Mouse (Mus musculus) cerebellum, adult 11-12 months (tissue): ENCODE measurements around the gene Stx3.

Source experiments
- DNase-seq: peaks from one replicate; pipeline ENCODE4 v3.0.0; 2022

Stx3 gene

DNA sequence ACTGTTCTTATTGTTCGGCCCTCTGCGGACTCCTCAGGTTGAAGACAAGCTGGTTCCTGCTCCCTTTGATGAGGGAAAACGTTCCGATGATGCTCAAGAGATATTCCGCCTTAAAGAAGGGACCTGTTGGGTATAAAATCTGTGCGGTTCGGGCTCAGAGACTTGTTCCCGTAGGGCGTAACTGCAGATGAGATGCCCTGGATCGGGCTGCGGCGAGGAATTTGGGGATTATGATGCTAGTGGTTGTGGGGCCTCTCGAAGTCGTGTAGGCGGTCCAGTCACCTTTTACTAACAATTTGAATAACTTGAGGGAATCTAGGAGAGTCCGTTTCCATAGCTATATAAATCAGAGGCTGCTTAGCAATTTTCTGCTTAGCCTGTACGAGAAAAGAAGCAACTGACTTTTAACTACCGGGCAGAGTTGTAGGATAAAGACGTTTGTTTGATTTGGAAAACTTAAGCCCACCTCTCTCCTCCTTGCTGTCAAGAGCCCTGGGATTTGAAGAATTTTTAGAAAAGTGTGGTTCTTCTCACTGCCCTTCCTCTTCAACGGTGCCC is at the start of gene Stx3:
Gene Stx3, minus strand, starts transcription at position 261 of the 558 bp plus-strand sequence.
- DNase-seq, result no peak

DNA sequence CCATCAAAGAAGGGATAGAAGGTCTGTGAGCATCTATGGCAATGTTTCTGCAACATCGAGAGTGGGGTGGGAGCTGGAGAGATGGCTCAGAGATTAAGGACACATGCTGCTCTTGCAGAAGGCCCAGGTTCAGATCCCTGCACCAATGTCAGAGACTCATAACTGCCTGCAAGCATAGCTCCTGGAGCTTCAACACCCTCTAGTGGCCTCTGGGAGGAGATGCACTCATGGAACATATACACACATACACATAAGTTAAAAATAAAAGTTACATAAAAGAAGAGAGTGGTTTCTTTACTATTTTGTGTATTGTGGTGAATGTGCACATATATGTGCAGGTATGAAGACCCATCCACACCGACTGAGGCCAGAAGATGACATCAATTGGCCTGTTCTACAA is 48.6 kb upstream of the Stx3 start:
- no peak for DNase-seq

DNA sequence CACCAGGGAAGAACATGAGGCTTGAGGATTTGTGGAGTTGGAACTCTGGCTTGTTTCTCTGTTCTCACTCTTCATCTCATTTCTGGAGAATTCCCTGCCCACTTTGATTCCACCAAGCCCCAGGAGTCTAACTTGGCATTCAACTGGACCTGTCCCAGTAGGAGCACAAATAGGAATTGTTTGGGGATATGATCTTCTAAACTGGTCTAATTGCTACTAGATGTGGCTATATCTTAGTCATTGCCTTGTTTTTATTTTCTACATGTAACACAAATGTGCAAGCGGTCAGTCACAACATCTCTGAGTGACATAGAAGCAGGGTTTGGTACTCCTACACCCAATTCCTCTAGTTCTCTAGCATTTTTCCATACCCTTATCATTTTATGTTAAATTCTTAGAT is 41.8 kb upstream of the Stx3 start, which contains the start of gene Olfr1418:
Gene Olfr1418, minus strand, starts transcription at position 101 of the 400 bp plus-strand sequence.
- no peak for DNase-seq

DNA sequence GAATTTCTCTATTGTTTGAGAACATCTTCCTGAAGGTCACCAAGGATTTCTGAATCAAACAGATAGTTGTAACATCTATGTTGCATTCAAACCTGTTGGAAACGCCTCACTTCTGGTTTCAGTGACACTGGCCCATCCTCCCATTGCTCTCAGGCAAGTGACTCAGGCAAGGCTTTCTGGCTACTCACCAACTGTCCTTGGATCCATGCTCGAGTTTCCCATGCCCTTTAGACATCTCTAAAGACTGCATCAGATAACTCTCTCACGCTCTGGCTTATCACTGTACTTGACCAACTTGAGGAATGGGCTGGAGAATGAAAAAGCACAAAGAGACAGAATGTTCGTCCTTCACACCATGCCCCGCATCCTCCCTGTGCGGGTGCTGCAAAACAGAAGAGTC is 37.3 kb upstream of the Stx3 start:
- no peak for DNase-seq

DNA sequence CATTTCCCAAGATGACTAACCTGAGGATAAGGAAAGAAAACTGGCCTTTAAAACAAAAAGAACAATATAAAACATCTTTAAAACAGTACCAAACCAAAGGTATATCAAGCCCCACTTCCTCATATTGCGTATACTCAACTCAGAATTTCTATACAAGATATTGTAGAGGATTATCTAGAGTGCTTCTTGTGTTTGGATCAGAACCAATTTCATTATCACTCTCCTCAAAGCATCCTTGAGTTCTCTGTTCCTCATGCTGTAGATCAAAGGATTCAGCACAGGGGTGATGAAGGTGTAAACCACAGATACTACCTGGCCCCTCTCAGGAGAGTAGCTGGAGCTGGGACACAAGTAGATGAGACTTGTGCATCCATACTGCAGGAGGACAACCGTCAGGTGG is 35.6 kb upstream of the Stx3 start:
- DNase-seq, result no peak

DNA sequence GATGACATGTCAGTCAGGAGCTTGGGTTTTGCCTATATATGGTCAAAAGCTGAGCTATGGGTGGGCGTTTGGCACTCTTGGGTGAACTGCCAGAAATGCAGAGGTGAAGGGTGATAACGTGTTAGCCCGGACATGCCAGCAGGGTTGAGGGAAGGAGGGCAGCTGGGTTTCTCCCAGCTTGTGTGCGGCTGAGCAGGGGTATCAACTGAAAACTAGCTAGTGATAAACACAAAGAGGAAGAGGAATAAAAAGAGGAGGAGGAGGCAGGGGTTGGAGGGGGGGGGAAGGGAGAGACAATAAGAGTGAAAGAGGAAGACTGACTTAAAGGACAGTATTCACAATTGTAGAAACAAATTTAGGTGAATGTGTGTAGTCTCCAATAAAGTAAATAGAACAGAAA is 33.4 kb upstream of the Stx3 start:
- DNase-seq, result no peak

DNA sequence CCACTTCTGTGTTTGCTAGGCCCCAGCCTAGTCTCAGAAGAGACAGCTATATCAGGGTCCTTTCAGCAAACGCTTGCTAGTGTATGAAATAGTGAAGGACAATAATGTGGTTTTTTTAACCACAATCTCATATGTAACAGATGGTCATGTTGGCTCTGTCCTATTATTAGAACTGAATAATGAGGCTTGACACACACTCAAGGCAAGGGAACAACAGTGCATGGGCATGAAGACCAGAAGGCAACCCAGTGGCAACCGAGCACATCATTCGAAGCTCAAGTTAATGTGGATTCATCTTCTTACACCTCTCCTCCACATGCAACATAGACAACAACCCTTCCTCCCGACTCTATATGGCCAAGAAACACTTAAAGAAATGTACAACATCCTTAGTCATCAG is 27.1 kb upstream of the Stx3 start:
- DNase-seq, result no peak

DNA sequence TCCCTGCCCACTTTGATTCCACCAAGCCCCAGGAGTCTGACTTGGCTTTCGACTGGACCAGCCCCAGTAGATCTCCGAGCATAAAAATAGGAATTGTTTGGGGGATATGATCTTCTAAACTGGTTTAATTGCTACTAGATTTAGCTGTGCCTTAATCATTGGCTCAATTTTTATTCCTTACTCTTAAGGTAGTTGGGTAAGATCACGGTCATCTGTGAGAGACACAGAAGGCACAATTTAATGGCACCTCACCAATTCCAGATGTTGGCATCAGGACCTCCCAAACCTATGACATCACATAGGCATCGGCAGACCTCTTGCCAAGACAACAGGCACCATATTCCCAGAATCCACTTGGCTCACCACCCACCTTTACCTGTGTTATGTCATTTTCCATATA is 19.9 kb upstream of the Stx3 start, which contains the start of gene Olfr1417:
Gene Olfr1417, minus strand, starts transcription at position 101 of the 400 bp plus-strand sequence.
- no peak for DNase-seq

DNA sequence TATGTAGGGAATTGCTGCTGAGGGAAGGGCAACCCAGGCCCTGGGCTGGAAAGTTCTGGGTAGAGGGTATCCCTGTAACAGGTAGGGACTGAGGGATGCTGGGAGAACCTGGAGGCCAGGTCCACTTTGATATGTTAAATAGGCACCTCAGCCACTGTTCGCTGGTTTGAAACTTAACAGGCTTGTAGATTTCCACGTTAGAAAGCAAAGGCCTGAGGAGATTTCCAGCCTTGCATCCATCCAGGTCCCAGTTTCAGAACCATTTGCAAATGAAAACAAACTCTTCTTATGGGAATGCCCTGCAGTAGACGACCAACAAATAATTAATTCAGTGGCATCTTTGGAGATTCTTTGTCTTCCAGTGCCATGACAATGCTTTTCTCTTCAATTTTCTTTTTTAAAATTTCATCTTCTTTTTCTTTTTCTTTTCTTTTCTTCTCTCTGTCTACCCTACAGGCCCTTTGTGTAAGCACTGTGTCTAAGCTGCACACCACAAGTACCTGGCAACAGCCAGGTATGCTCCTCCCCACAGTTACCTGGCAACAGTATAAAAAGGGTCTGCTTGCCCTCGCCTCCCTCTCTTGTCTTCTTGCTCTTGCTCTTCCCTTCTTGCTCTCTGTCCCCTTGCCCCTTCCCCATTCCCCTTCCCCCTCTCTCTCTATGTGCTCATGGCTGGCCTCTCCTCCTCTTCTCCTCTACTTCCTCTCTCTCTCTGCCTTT is 4.3 kb upstream of the Stx3 start:
- DNase-seq, result no peak

DNA sequence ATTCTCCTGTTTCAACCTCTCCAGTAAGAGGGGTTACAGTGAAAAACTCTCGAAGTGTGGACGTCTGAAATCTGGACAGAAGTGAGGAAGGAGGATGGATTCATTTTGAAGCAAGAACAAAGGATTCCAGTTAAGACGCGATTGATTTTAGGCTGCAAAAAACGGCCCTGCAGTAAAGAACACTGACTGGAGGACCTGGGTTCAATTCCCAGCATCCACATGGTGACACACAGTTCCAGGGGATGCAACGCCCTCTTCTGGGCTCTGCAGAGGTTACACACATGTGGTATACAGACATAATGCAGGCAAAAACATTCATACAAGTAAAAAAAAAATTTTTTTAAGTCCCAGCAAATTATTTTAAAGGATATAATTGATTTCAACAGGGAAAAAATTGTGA is 1.0 kb upstream of the Stx3 start:
- peak; percentile 19 for DNase-seq

DNA sequence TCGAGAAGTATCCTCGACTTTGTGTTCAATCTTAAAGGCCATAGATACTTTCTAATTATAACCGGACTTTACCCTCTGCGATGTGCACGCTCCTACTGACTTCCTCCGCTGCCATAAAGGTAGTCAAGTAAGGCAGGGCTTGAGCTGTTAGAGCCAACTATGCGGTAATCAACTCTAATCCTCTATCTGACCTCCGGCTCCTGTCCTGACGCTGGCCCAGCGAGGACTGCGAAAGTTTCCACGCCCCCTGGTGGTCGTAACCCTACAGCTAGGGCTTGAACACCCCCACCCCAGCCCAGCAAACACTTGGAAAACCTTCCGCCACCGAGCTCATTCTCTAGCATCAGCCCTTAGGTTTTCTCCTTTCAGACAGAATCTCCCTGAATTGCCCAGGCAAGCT is 597 bp upstream of the Stx3 start:
- DNase-seq, result peak; percentile 64

DNA sequence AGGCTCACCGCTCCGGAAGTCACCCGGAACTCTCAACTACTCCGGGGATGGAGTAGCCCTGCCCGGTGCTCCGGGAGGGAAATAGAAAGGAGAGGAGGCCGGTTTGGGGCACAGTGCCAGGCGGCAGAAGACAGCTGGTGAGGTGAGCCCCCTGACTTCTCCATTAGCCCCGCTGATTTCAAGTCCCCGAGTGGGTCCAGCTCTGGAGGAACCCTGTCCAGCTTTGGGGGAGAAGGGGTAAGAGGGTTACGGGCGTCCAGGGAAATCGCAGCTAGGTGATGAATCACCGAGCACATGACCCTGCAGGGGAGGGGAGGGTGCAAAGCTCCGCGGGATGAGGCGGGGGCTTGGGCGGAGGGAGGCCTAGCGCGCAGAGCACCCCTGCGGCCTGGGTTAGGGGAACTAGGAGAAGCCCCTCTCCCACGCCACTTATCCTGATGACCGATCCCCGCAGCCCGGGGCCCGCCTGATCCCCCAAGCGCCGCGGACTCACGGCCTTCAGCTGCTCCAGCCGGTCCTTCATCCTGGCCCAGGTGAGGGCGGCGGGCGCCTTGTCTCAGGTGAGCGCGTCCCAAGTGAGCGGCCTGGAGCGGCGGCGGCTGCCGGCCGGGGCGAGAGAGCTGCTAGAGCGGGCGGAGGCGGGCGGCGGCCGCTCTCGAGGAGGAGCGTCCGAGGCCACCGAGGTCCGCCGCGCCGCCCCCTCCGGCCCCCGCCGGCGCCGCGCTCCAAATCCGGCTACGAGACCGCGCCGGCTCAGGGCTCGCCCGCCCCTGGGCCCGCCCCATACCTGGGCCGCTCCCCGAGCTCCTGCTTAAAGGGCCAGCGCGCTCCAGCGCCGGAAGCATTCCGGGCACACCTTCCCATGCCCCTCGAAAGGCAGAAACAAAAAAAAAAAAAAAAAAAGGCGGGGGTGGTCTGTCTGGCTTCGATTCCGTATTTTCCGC is 732 bp downstream of the Stx3 start:
- peak; percentile 80 for DNase-seq

DNA sequence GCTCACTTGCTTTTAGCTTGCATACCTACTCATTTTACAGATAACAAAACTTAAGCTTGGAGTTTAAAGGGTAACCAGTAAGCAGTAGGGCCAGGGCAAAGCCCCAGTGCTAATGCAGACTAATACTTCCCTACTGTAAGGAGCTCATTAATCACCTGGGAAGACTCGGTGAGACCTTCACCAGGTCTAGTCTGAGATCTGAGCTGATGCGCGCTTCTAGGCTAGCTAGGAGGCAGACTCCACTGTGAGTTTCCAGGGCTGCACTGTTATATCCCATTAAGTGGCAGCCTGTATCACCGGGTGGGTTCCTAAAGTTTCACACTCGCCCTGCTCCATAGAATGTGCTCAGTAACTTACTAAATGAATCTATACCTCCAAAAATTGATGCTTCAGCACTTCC is 1.6 kb downstream of the Stx3 start:
- no peak for DNase-seq

DNA sequence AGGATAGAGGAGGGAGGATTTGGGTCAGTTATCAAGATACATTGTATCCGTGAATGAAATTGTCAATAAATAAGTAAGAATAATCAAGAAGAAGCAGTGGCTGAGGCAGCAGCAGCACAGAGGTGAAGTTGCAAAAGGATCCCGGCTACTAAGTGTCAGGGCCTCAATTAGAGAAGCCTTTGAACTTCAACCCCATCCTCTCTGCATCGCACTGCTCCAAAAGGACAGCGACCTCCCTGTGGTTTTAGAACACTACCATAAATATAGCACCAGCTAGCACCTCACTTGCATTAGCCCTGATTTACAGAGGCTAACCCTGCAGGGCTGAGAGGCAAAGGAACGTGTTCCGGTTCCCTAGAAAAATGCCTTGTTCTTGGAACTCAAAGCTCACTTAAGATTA is 2.5 kb downstream of the Stx3 start:
- no peak for DNase-seq

DNA sequence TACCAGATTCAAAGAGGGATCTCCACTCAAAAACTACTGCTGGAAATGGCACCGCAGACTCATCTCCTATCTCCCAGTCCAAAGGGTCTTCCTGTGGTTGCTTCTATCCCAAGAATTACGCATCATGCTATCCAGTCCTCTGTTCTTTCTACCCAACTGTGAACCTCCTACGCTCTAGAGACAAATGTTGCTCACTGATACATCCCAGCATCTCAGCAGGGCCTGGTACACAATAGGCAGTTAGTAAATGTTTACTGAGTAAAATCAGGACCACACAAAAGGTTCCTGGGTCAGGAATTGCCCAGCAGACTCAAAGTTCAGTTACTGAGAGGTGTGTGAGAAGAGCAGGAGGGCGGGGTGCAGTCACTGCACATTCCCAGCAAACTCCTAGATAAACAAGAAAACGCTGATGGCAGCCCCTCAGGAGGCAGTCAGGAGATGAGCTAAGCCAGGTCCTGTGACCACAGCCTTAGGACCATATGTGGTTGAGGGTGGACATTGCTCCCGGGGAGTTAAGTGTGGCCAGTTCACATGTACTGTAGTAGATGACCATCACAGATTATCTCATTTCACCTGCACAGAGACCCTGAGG is 4.4 kb downstream of the Stx3 start:
- DNase-seq, result no peak

DNA sequence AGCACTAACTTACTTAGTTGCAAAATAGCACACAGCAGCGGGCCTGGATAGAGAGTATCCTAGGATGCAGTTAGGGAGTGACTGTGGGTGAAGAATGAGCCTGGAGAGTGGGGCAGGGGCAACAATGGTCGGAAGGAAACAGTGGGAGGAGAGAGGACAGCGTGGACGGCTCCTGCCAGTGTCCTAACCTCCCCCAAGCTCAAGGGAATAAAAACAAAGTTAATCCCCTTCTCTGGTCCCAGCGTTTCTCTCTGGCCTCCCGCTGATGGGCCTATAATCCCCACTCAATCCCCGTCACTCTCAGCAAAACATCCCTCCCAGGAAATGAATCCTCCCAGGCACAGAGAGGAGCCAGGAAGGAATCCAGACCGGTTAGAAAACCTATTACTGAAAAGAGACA is 5.6 kb downstream of the Stx3 start:
- no peak for DNase-seq

DNA sequence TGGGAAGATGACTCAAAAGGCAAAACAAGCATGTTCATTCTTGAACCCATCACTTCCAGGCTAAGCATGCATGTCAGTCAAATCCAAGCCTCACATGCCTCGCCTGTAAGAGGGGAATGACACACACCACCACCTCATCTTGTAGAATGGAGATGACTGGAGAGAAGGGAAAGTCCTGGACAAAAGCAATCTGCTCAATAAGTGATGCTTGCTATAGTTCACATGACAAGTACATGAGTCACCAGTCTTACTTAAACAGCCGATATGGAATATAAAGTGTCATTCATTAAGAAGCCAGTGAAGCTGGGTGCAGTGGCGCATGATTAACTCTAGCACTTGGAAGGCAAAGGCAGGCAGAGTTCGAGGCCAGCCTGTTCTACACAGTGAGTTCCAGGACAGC is 6.1 kb downstream of the Stx3 start:
- no peak for DNase-seq

DNA sequence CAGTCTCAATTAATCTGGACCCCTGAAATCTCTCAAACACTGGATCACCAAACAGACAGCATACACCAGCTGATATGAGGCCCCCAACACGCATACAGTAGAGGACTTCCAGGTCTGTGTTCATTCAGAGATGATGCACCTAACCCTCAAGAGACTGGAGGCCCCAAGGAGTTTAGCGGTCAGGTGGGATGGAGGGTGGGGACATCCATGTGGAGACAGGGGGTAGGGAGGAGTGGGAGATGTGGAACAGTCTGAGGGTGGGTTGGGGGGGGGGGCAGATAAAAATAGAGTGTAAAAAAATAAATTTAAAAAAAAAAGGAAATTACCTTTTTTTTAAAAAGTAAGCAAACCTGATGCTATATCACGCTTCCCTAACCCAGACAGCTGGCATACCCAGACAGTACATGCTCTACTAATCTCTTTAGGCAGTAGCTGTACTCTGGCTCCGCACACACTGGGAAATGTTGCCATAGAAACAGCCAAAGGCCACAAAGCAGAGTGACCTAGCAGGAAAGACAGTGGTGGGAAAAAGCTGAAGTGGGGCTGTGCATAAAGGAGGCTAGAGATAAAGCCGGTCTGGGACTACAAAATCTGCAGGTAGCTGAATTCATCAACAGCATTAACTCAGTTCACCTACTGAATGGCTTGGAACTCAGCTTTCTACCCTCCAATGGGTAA is 7.4 kb downstream of the Stx3 start:
- no peak for DNase-seq

DNA sequence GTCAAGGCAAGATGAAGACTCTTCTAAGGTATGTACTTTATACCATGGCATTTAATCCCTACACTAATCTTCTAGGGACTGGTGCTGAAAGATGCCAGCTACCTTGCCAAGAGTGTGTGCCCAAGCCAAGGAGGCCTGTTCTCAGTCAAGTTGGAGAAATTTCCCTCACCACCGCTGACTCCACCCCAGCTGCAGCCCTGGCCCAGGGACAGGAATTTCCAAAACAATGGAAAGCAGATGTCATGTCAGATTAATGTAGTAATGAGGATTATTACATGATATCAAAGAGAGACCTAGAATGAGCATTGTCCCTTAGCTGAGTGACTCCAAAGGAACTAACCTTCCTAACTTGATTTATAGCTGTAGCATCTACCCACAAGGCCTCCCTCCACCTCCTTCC is 8.3 kb downstream of the Stx3 start:
- DNase-seq, result no peak

DNA sequence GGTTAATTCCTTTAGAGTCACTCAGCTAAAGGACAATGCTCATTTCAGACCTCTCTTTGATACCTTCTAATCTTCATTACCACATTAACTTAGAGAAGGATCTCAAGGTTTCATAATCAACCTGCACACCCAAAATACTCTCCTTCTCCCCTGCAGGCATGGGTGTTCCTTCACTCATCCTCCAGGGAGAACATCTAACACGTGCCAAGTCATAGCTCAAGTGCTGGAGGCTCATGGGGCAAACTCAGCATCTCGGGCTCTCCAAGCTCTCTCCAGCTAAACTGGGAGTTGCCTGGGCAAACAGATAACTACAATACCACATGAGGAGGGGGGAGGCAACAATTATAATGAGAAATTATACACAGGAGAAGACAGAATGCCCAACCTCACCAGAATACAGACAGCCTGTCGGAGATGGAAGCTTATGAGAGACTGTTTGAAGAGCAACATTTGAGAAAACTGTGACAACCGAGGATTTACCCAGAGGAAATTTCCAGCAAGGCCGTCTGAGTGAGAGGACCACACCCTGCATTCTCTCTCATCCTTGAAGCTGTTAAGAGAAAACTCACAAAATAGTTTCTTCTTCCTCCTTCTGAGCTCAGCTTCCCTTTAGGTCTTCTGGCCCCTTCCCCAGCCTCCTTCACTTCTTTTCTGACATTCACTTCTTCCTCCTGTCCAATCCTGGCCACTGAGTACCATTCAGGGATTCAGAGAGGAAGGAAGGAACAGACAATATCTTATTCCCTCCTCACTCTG is 9.0 kb downstream of the Stx3 start:
- DNase-seq, result no peak

DNA sequence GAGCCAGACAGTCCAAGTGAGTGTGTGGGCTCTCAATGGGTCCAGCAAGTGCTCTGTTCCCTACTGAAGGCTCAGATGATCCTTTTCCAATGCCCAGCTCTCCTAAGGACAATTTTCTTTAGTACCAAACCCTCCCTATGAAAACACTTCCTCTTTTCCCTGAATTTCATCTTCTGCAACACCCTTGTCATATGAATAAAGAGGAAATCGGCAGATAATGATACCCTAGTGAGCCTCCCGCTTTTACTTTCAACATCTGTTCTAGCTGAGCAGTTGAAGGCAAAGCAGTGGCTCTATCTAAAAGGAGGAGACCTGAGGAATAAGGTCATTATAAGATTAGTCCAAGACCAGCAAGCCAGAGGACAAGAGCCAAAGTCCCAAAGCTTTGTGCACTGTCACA is 10.8 kb downstream of the Stx3 start:
- DNase-seq, result no peak

DNA sequence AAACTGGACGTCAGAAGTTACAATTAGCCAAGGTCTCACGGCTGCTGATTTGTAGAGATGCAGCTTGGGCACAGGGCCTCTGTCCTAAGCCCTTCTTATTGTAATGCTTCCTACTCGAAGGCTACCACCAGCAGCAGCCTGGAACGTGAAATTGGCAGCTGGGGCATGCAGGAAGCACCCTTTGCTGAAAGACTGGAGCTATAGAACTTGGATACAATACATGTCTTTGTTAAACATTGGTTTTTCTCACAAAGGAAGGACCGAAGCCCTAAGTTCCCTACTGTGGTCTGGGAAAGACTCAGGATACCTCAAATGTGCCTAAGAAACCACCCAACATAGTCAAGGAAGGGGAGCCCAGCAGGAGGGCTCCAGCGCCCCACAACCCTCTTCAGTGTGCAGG is 11.4 kb downstream of the Stx3 start:
- DNase-seq, result no peak
